Mouse (Mus musculus): ENCODE measurements around the gene Dnajc27.

DNA sequence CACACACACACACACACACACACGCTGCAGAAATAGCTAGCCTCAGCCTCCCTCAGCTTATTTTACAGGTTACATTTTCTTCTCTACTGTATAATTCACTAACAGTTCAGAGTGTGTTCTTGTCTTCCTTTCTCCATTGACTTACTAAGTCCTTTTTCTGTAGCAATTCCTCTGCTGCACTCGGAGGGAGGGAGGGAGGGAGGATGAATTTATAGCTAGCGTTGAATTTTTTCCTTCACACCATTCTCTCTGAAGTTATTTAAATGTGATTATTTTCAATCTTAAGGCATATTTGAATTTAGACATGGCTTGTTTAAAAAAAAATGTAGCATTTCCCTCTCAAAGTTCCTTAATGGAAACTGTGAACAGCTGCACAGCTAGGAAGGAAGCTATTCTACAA, 34.8 kb downstream of the Dnajc27 start:
- no peak for TF ChIP-seq CTCF (IDR thresholded peaks at IDR 0.05; ENCODE audit: extremely low read depth, insufficient read depth, low read length)
- no peak for TF ChIP-seq POLR2A (IDR thresholded peaks at IDR 0.05; ENCODE audit: extremely low read depth, insufficient read depth, low read length)
